Mouse (Mus musculus) yolk sac, embryonic 10.5 days (tissue): ENCODE results near the gene Slc48a1.
A peak's percentile ranks its signal among the peaks of the same experiment; 100 is the strongest.

Experiments
- DNase-seq: peaks from one replicate; pipeline ENCODE4 v3.0.0-alpha.2; 2017; ENCODE audit warnings: low spot score

Slc48a1 gene

GRCm38 (mm10) chr15:97782749-97783105, 4.4 kb downstream of the Slc48a1 start:
- peak; percentile 69 for DNase-seq

GRCm38 (mm10) chr15:97784092-97784559, 5.8 kb downstream of the Slc48a1 start:
- peak; percentile 84 for DNase-seq

GRCm38 (mm10) chr15:97784561-97785161, 6.3 kb downstream of the Slc48a1 start:
- no peak for DNase-seq

- no peak for DNase-seq
Measured at GRCm38 (mm10) chr15:97785731-97786411, 7.6 kb downstream of the Slc48a1 start.

- no peak for DNase-seq
Measured at GRCm38 (mm10) chr15:97786412-97787112, 8.2 kb downstream of the Slc48a1 start.

GRCm38 (mm10) chr15:97787148-97787798, 9.0 kb downstream of the Slc48a1 start:
- no peak for DNase-seq

- DNase-seq, result no peak
Measured at GRCm38 (mm10) chr15:97787799-97788667, 9.7 kb downstream of the Slc48a1 start.

GRCm38 (mm10) chr15:97788821-97789220, 10.5 kb downstream of the Slc48a1 start:
- no peak for DNase-seq

GRCm38 (mm10) chr15:97789761-97790505, 11.6 kb downstream of the Slc48a1 start:
- DNase-seq, result no peak

GRCm38 (mm10) chr15:97791126-97791700, 12.9 kb downstream of the Slc48a1 start:
- no peak for DNase-seq

- no peak for DNase-seq
Measured at GRCm38 (mm10) chr15:97793386-97794153, 15.2 kb downstream of the Slc48a1 start.

- no peak for DNase-seq
Measured at GRCm38 (mm10) chr15:97794268-97794667, 15.9 kb downstream of the Slc48a1 start.

- no peak for DNase-seq
Measured at GRCm38 (mm10) chr15:97795559-97796235, 17.4 kb downstream of the Slc48a1 start.

- DNase-seq, result no peak
Measured at GRCm38 (mm10) chr15:97796674-97797310, 18.5 kb downstream of the Slc48a1 start.

GRCm38 (mm10) chr15:97798134-97798533, 19.8 kb downstream of the Slc48a1 start:
- DNase-seq, result no peak

- DNase-seq, result no peak
Measured at GRCm38 (mm10) chr15:97799446-97799845, 21.1 kb downstream of the Slc48a1 start.

- DNase-seq, result no peak
Measured at GRCm38 (mm10) chr15:97800853-97801252, 22.5 kb downstream of the Slc48a1 start.

GRCm38 (mm10) chr15:97801811-97802210, 23.5 kb downstream of the Slc48a1 start:
- no peak for DNase-seq

GRCm38 (mm10) chr15:97802575-97802974, 24.3 kb downstream of the Slc48a1 start:
- DNase-seq, result no peak
